Mouse (Mus musculus): ENCODE data around the gene Pxmp4. TPM values are rescaled to one million over a fixed set of nuclear protein-coding genes. Genes with fewer than 3 reads are reported as not detected.

The Pxmp4 gene
- polyA plus RNA-seq, 1 experiment = 8.5 TPM

GRCm38 (mm10) chr2:154567766-154568165, 35.7 kb downstream of the Pxmp4 start:
- Histone ChIP-seq H3K27me3 (replicated peaks) (no peaks in the 10 kb centered on the region), H3K4me1 (peaks cover 78% of the 10 kb centered on the region), H3K9me3 (no peaks in the 10 kb centered on the region), H3K36me3 (replicated peaks; ENCODE audit: low read length) (peaks cover 33% of the 10 kb centered on the region), H3K4me3 (replicated peaks) (peak overlapping the region; percentile 95)
- TF ChIP-seq FLI1 (IDR thresholded peaks at IDR 0.05; ENCODE audit: low read length) (no peak), GATA1 (IDR thresholded peaks at IDR 0.05; ENCODE audit: borderline replicate concordance, low read length) (no peak)

- Histone ChIP-seq H3K4me3 (replicated peaks) (no peak overlapping the region), H3K4me1 (peaks cover 68% of the 10 kb centered on the region), H3K36me3 (replicated peaks; ENCODE audit: low read length) (peaks cover 41% of the 10 kb centered on the region), H3K27me3 (replicated peaks) (no peaks in the 10 kb centered on the region), H3K9me3 (no peaks in the 10 kb centered on the region)
- TF ChIP-seq GATA1 (IDR thresholded peaks at IDR 0.05; ENCODE audit: borderline replicate concordance, low read length) = no peak
- no peak for TF ChIP-seq FLI1 (IDR thresholded peaks at IDR 0.05; ENCODE audit: low read length)
These were observed 36.9 kb downstream of the Pxmp4 start for GRCm38 (mm10) chr2:154566641-154567040.

GRCm38 (mm10) chr2:154565562-154565961, 37.9 kb downstream of the Pxmp4 start:
- peaks cover 57% of the 10 kb centered on the region for H3K4me1 ChIP-seq
- H3K9me3 ChIP-seq = no peaks in the 10 kb centered on the region
- H3K4me3 ChIP-seq (replicated peaks) = no peak overlapping the region
- H3K36me3 ChIP-seq (replicated peaks; ENCODE audit: low read length) = peaks cover 52% of the 10 kb centered on the region
- no peaks in the 10 kb centered on the region for H3K27me3 ChIP-seq (replicated peaks)
- TF ChIP-seq GATA1 (IDR thresholded peaks at IDR 0.05; ENCODE audit: borderline replicate concordance, low read length) (no peak), FLI1 (IDR thresholded peaks at IDR 0.05; ENCODE audit: low read length) (no peak)

GRCm38 (mm10) chr2:154563612-154564170, 39.8 kb downstream of the Pxmp4 start:
- H3K4me3 ChIP-seq (replicated peaks) = no peak overlapping the region
- H3K36me3 ChIP-seq (replicated peaks; ENCODE audit: low read length) = peaks cover 64% of the 10 kb centered on the region
- H3K27me3 ChIP-seq (replicated peaks) = no peaks in the 10 kb centered on the region
- no peak for TF ChIP-seq GATA1 (IDR thresholded peaks at IDR 0.05; ENCODE audit: borderline replicate concordance, low read length)
- TF ChIP-seq FLI1 (IDR thresholded peaks at IDR 0.05; ENCODE audit: low read length) = no peak
- H3K9me3 ChIP-seq = no peaks in the 10 kb centered on the region
- H3K4me1 ChIP-seq = peaks cover 65% of the 10 kb centered on the region

- no peaks in the 10 kb centered on the region for H3K9me3 ChIP-seq
- peak within 1 kb of the TSS; percentile 89 for H3K4me3 ChIP-seq (replicated peaks)
- H3K27me3 ChIP-seq (replicated peaks) = peaks cover 1% of the 10 kb centered on the region
- TF ChIP-seq GATA1 (IDR thresholded peaks at IDR 0.05; ENCODE audit: borderline replicate concordance, low read length) (no peak), FLI1 (IDR thresholded peaks at IDR 0.05; ENCODE audit: low read length) (no peak)
- peaks cover 57% of the 10 kb centered on the region for H3K36me3 ChIP-seq (replicated peaks; ENCODE audit: low read length)
- peaks cover 41% of the 10 kb centered on the region for H3K4me1 ChIP-seq
These were observed 45.1 kb downstream of the Pxmp4 start, which contains the start of gene Necab3 for GRCm38 (mm10) chr2:154558264-154559039. Necab3 (minus strand) TSS chr2:154558890.

- H3K4me3 ChIP-seq (replicated peaks) = no peak overlapping the region
- H3K36me3 ChIP-seq (replicated peaks; ENCODE audit: low read length) = peaks cover 57% of the 10 kb centered on the region
- H3K27me3 ChIP-seq (replicated peaks) = peaks cover 5% of the 10 kb centered on the region
- peaks cover 45% of the 10 kb centered on the region for H3K4me1 ChIP-seq
- TF ChIP-seq FLI1 (IDR thresholded peaks at IDR 0.05; ENCODE audit: low read length) (no peak), GATA1 (IDR thresholded peaks at IDR 0.05; ENCODE audit: borderline replicate concordance, low read length) (no peak)
- H3K9me3 ChIP-seq = no peaks in the 10 kb centered on the region
These were observed 46.2 kb downstream of the Pxmp4 start for GRCm38 (mm10) chr2:154557184-154557832.

GRCm38 (mm10) chr2:154555235-154555634, 48.3 kb downstream of the Pxmp4 start:
- Histone ChIP-seq H3K4me1 (peaks cover 47% of the 10 kb centered on the region), H3K27me3 (replicated peaks) (peaks cover 17% of the 10 kb centered on the region), H3K9me3 (no peaks in the 10 kb centered on the region), H3K4me3 (replicated peaks) (no peak overlapping the region), H3K36me3 (replicated peaks; ENCODE audit: low read length) (peaks cover 45% of the 10 kb centered on the region)
- TF ChIP-seq FLI1 (IDR thresholded peaks at IDR 0.05; ENCODE audit: low read length) (no peak), GATA1 (IDR thresholded peaks at IDR 0.05; ENCODE audit: borderline replicate concordance, low read length) (no peak)

GRCm38 (mm10) chr2:154552424-154552907, 51.0 kb downstream of the Pxmp4 start:
- Histone ChIP-seq H3K27me3 (replicated peaks) (peaks cover 26% of the 10 kb centered on the region), H3K9me3 (no peaks in the 10 kb centered on the region), H3K4me1 (peaks cover 36% of the 10 kb centered on the region), H3K4me3 (replicated peaks) (no peak overlapping the region), H3K36me3 (replicated peaks; ENCODE audit: low read length) (peaks cover 37% of the 10 kb centered on the region)
- TF ChIP-seq GATA1 (IDR thresholded peaks at IDR 0.05; ENCODE audit: borderline replicate concordance, low read length) = no peak
- TF ChIP-seq FLI1 (IDR thresholded peaks at IDR 0.05; ENCODE audit: low read length) = no peak

- H3K4me3 ChIP-seq (replicated peaks) = no peak overlapping the region
- TF ChIP-seq GATA1 (IDR thresholded peaks at IDR 0.05; ENCODE audit: borderline replicate concordance, low read length) = no peak
- no peak for TF ChIP-seq FLI1 (IDR thresholded peaks at IDR 0.05; ENCODE audit: low read length)
- H3K27me3 ChIP-seq (replicated peaks) = peaks cover 29% of the 10 kb centered on the region
- peaks cover 30% of the 10 kb centered on the region for H3K4me1 ChIP-seq
- peaks cover 42% of the 10 kb centered on the region for H3K36me3 ChIP-seq (replicated peaks; ENCODE audit: low read length)
- no peaks in the 10 kb centered on the region for H3K9me3 ChIP-seq
These were observed 51.6 kb downstream of the Pxmp4 start for GRCm38 (mm10) chr2:154551927-154552326.

Measured in megakaryocyte, embryonic 14.5 days (primary cell).